8 mouse cellular contexts compared by ENCODE assay signal in genomic region chr6:61042667-61043523, GRCm38 (mm10).
DNase-seq lines count a peak whose midpoint lies in the region; ATAC-seq and TF ChIP-seq lines count a peak whose summit lies in the region.

No protein-coding gene starts in this region.

- 59% methylated on average over 15 of the region's 15 CpGs for WGBS in lung, embryonic 14.5 days
- WGBS in stomach, embryonic 16.5 days = 41% methylated on average over 15 of the region's 15 CpGs
- 78% methylated on average over 15 of the region's 15 CpGs for WGBS in lung, adult 2 months

- no peaks in the 10 kb centered on the region for H3K36me3 ChIP-seq in lung, embryonic 14.5 days (ENCODE audit: insufficient read depth)
- H3K36me3 ChIP-seq in stomach, embryonic 16.5 days (ENCODE audit: control insufficient read depth, insufficient read depth, low read length) = no peaks in the 10 kb centered on the region

- H3K27me3 ChIP-seq in lung, embryonic 14.5 days (ENCODE audit: insufficient read depth, low read length) = no peaks in the 10 kb centered on the region
- H3K27me3 ChIP-seq in stomach, embryonic 16.5 days (ENCODE audit: control insufficient read depth, insufficient read depth, low read length) = no peaks in the 10 kb centered on the region

- DNase-seq in lung, embryonic 14.5 days = peak; percentile 5
- DNase-seq in lung, postnatal 4 days = no peak
- peak; percentile 4 to 43 for DNase-seq in kidney, postnatal 25 days
- DNase-seq in mesoderm, embryonic 11.5 days (ENCODE audit: low read depth, low spot score) = peak; percentile 80
- DNase-seq in thymus, adult 18-20 months = no peak
- DNase-seq in lung, adult 2 months = no peak

- H3K9me3 ChIP-seq in lung, embryonic 14.5 days (ENCODE audit: low read depth, low read length) = no peaks in the 10 kb centered on the region
- no peaks in the 10 kb centered on the region for H3K9me3 ChIP-seq in stomach, embryonic 16.5 days (replicated peaks; ENCODE audit: control insufficient read depth, low read length)

- H3K9ac ChIP-seq in lung, embryonic 14.5 days = no peak overlapping the region
- H3K9ac ChIP-seq in stomach, embryonic 16.5 days (ENCODE audit: low read length) = no peak overlapping the region

- H3K27ac ChIP-seq in lung, embryonic 14.5 days (ENCODE audit: low read depth) = no peak overlapping the region
- no peak overlapping the region for H3K27ac ChIP-seq in stomach, embryonic 16.5 days (ENCODE audit: low read length)

- TF ChIP-seq CTCF in lung, embryonic 14.5 days (IDR thresholded peaks at IDR 0.05; ENCODE audit: low read depth) = no peak
- TF ChIP-seq CTCF in lung, adult 2 months (IDR thresholded peaks at IDR 0.05; ENCODE audit: insufficient read depth, low read length) = no peak

- H3K4me1 ChIP-seq in lung, embryonic 14.5 days (ENCODE audit: insufficient read depth) = no peaks in the 10 kb centered on the region
- no peaks in the 10 kb centered on the region for H3K4me1 ChIP-seq in stomach, embryonic 16.5 days (ENCODE audit: control insufficient read depth, insufficient read depth, low read length)
- H3K4me1 ChIP-seq in lung, adult 2 months (ENCODE audit: control insufficient read depth, insufficient read depth, low read length) = no peaks in the 10 kb centered on the region

- H3K4me2 ChIP-seq in lung, embryonic 14.5 days = no peak overlapping the region
- peak overlapping the region; percentile 21; the same call in 1 of the 2 replicates for H3K4me2 ChIP-seq in stomach, embryonic 16.5 days (ENCODE audit: low read depth, low read length)

- H3K4me3 ChIP-seq in lung, embryonic 14.5 days (ENCODE audit: low read depth, low read length) = no peak overlapping the region
- H3K4me3 ChIP-seq in stomach, embryonic 16.5 days (replicated peaks; ENCODE audit: low read length) = no peak overlapping the region
- H3K4me3 ChIP-seq in lung, adult 2 months (replicated peaks; ENCODE audit: extremely low read depth, low read depth, low read length) = no peak overlapping the region

- TF ChIP-seq POLR2A in lung, adult 2 months (IDR thresholded peaks at IDR 0.05; ENCODE audit: borderline replicate concordance, extremely low read depth, low read depth, low read length) = no peak

- ATAC-seq in lung, embryonic 14.5 days (ENCODE audit: insufficient read depth) = no peak
- no peak for ATAC-seq in stomach, embryonic 16.5 days (ENCODE audit: insufficient read depth, low FRiP score)
- no peak for ATAC-seq in megakaryocyte, adult 5-6 weeks (ENCODE audit: poor library complexity, severe bottlenecking)

Comparison
In these comparisons a context has a peak if more than half of its experiments do, and no peak if none do; other contexts are left out.
1. DNase-seq: peak in lung, embryonic 14.5 days (single experiment), kidney, postnatal 25 days (2 of 2) and mesoderm, embryonic 11.5 days (single experiment); none in lung, postnatal 4 days (0 of 2), thymus, adult 18-20 months (0 of 2) and lung, adult 2 months (single experiment).